Mouse (Mus musculus) brain, embryonic 14.5 days (tissue): ENCODE measurements at regions not wholly inside any gene's neighbourhood (a gene's known extent, or its start where the extent isn't known, plus 50 kb on each side); places are given as distances from the start of the nearest gene placed in this dataset.

Source experiments
- CTCF ChIP-seq: fragments of 200-500 bp; IDR thresholded peaks from 2 replicates; pipeline ENCODE4 v1.5.1; 2012; ENCODE audit warnings: inconsistent platforms, mild to moderate bottlenecking, moderate library complexity, borderline replicate concordance; ENCODE audit not compliant: insufficient read depth, insufficient read length; ENCODE audit errors: extremely low read depth
- POLR2A ChIP-seq: fragments of 200-500 bp; IDR thresholded peaks from 2 replicates; pipeline ENCODE4 v1.6.1; 2012; ENCODE audit warnings: mild to moderate bottlenecking, inconsistent platforms, borderline replicate concordance; ENCODE audit not compliant: poor library complexity, insufficient read depth, insufficient read length, severe bottlenecking; ENCODE audit errors: extremely low read depth

- TF ChIP-seq CTCF = peak; percentile 50; the same call in 1 of the 2 replicates
- TF ChIP-seq POLR2A = no peak
These were observed 71.1 kb upstream of the Man2a1 start for GRCm38 (mm10) chr17:64529296-64529994.
